Mouse (Mus musculus) spleen, postnatal 36 days (tissue): ENCODE results near the gene Plekhf1.

Experiments
- DNase-seq, 2 experiments: peaks; one replicate each; pipeline ENCODE4 v3.0.0; 2022; ENCODE audit warnings: low spot score in 2 of 2, mixed read lengths in 1 of 2

Gene Plekhf1

GRCm38 (mm10) chr7:38227900-38228298, at the start of gene Plekhf1:
Gene Plekhf1 (minus strand): TSS chr7:38228016.
- DNase-seq, result peak; percentile 63 to 76

GRCm38 (mm10) chr7:38272551-38272950, 44.7 kb upstream of the Plekhf1 start:
- no peak for DNase-seq

- no peak for DNase-seq
Measured at GRCm38 (mm10) chr7:38271859-38272258, 44.0 kb upstream of the Plekhf1 start.

GRCm38 (mm10) chr7:38271511-38271811, 43.6 kb upstream of the Plekhf1 start:
- DNase-seq, result no peak

- DNase-seq, result peak; percentile 81 to 86
Measured at GRCm38 (mm10) chr7:38270703-38271510, 43.1 kb upstream of the Plekhf1 start, which contains the start of gene Pop4. Gene Pop4 (minus strand): TSS chr7:38271423.

- DNase-seq, result peak; percentile 6 to 29
Measured at GRCm38 (mm10) chr7:38267006-38267680, 39.3 kb upstream of the Plekhf1 start.

- DNase-seq, result no peak
Measured at GRCm38 (mm10) chr7:38262406-38262805, 34.6 kb upstream of the Plekhf1 start.

- no peak for DNase-seq
Measured at GRCm38 (mm10) chr7:38259631-38260030, 31.8 kb upstream of the Plekhf1 start.

GRCm38 (mm10) chr7:38253441-38253840, 25.6 kb upstream of the Plekhf1 start:
- no peak for DNase-seq

GRCm38 (mm10) chr7:38251494-38252216, 23.8 kb upstream of the Plekhf1 start:
- no peak for DNase-seq

- no peak for DNase-seq
Measured at GRCm38 (mm10) chr7:38242417-38242816, 14.6 kb upstream of the Plekhf1 start.

GRCm38 (mm10) chr7:38237140-38237539, 9.3 kb upstream of the Plekhf1 start:
- no peak for DNase-seq

- no peak for DNase-seq
Measured at GRCm38 (mm10) chr7:38236400-38237105, 8.7 kb upstream of the Plekhf1 start.

- no peak for DNase-seq
Measured at GRCm38 (mm10) chr7:38230285-38230684, 2.5 kb upstream of the Plekhf1 start.

GRCm38 (mm10) chr7:38228329-38228728, 513 bp upstream of the Plekhf1 start:
- DNase-seq, result no peak

- no peak for DNase-seq
Measured at GRCm38 (mm10) chr7:38227181-38227899, 476 bp downstream of the Plekhf1 start.

GRCm38 (mm10) chr7:38226226-38226625, 1.6 kb downstream of the Plekhf1 start:
- no peak for DNase-seq

GRCm38 (mm10) chr7:38224577-38225369, 3.0 kb downstream of the Plekhf1 start:
- DNase-seq, result no peak

- no peak for DNase-seq
Measured at GRCm38 (mm10) chr7:38220866-38221265, 7.0 kb downstream of the Plekhf1 start.

GRCm38 (mm10) chr7:38219526-38219925, 8.3 kb downstream of the Plekhf1 start:
- no peak for DNase-seq
